Mouse (Mus musculus) G1E (cell line): ENCODE data around the gene Mfsd1.

ENCODE experiments used
- CTCF ChIP-seq: IDR thresholded peaks from 2 replicates; pipeline ENCODE4 v1.5.1; 2012; ENCODE audit warnings: low read depth, low read length, inconsistent platforms, mixed read lengths
- GATA1 ChIP-seq: IDR thresholded peaks from 2 replicates; pipeline ENCODE4 v1.6.1; 2012; ENCODE audit warnings: borderline replicate concordance, low read length, inconsistent platforms, mixed read lengths
- GATA2 ChIP-seq: IDR thresholded peaks from 2 replicates; pipeline ENCODE4 v1.6.1; 2012; ENCODE audit warnings: low read depth, low read length, inconsistent platforms, borderline replicate concordance
- POLR2AphosphoS5 ChIP-seq: IDR thresholded peaks from 2 replicates; pipeline ENCODE4 v1.6.1; 2012; ENCODE audit warnings: low read depth, low read length, inconsistent platforms; ENCODE audit not compliant: insufficient replicate concordance
- TAL1 ChIP-seq: conservative IDR thresholded peaks from 2 replicates; pipeline ENCODE4 v1.6.1; 2012; ENCODE audit warnings: low read depth, low read length, inconsistent platforms, mixed read lengths

DNA sequence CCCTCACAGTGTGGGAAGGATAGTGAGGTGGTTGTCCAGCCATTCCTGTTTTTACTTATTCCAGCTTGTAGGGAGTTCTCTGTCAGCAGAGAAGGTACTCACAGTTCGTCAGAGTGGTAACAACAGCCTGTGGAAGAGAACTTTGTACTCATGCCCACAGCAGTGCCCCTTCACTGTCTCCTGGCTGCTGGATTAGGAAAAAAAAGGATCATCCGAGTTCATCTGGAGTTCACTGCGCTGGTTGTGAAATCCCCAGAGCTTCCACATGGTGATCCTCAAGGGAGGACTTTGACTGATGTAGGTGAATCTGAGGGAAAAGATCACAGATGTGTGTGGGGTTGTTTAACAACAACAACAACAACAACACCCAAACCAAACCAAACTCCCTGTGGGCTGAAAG lies 31.3 kb upstream of the Mfsd1 start:
- TF ChIP-seq CTCF (no peak), GATA1 (no peak), GATA2 (no peak), TAL1 (no peak), POLR2AphosphoS5 (no peak)
